Mouse (Mus musculus): ENCODE data around the gene Sit1.
"Not testable (repeated sequence)": the region's sequence is repeated elsewhere in the genome, so short reads cannot be mapped to it uniquely, and the experiment has no call there.

The Sit1 gene

GRCm38 (mm10) chr4:43499407-43500333, 16.1 kb upstream of the Sit1 start, which contains the start of gene Arhgef39:
Gene Arhgef39, minus strand, starts transcription at chr4:43499695.
- DNase-seq = peak; percentile 46 to 65

GRCm38 (mm10) chr4:43498983-43499382, 15.4 kb upstream of the Sit1 start:
- DNase-seq = no peak

- DNase-seq = no peak
Observed at GRCm38 (mm10) chr4:43497946-43498345, 14.4 kb upstream of the Sit1 start.

GRCm38 (mm10) chr4:43497405-43497804, 13.9 kb upstream of the Sit1 start:
- no peak for DNase-seq

- DNase-seq = no peak
Observed at GRCm38 (mm10) chr4:43496587-43496986, 13.1 kb upstream of the Sit1 start.

- no peak for DNase-seq
Observed at GRCm38 (mm10) chr4:43493846-43494240, 10.3 kb upstream of the Sit1 start.

GRCm38 (mm10) chr4:43493186-43493845, 9.8 kb upstream of the Sit1 start:
- DNase-seq = peak; percentile 94 to 97

- peak; percentile 81 to 91 for DNase-seq
Observed at GRCm38 (mm10) chr4:43492821-43493185, 9.3 kb upstream of the Sit1 start, which contains the start of gene Ccdc107. Gene Ccdc107, plus strand, starts transcription at chr4:43492900.

GRCm38 (mm10) chr4:43492101-43492820, 8.7 kb upstream of the Sit1 start:
- no peak for DNase-seq

GRCm38 (mm10) chr4:43490801-43491200, 7.3 kb upstream of the Sit1 start:
- DNase-seq = no peak

GRCm38 (mm10) chr4:43489611-43490010, 6.1 kb upstream of the Sit1 start:
- no peak for DNase-seq

GRCm38 (mm10) chr4:43485666-43486065, 2.1 kb upstream of the Sit1 start:
- DNase-seq = not testable (repeated sequence)

GRCm38 (mm10) chr4:43482591-43482990, 943 bp downstream of the Sit1 start:
- DNase-seq = no peak

GRCm38 (mm10) chr4:43481894-43482456, 1.6 kb downstream of the Sit1 start:
- DNase-seq = no peak

GRCm38 (mm10) chr4:43480985-43481384, 2.5 kb downstream of the Sit1 start:
- no peak for DNase-seq

GRCm38 (mm10) chr4:43478906-43479832, 4.4 kb downstream of the Sit1 start:
- DNase-seq = peak; percentile 60 to 88

GRCm38 (mm10) chr4:43478534-43478858, 5.0 kb downstream of the Sit1 start:
- no peak for DNase-seq

GRCm38 (mm10) chr4:43477857-43478533, 5.5 kb downstream of the Sit1 start:
- peak; percentile 84 to 85 for DNase-seq

GRCm38 (mm10) chr4:43476604-43477003, 6.9 kb downstream of the Sit1 start:
- peak; percentile 33 to 52 for DNase-seq

GRCm38 (mm10) chr4:43473636-43474035, 9.9 kb downstream of the Sit1 start:
- no peak for DNase-seq

- DNase-seq = no peak
Observed at GRCm38 (mm10) chr4:43470301-43470700, 13.2 kb downstream of the Sit1 start.
